Mouse (Mus musculus): ENCODE measurements around the gene Trip12. TPM values are rescaled to one million over a fixed set of nuclear protein-coding genes. Genes with fewer than 3 reads are reported as not detected.

Trip12 gene
- polyA plus RNA-seq, 1 experiment, result 51.3 TPM

DNA sequence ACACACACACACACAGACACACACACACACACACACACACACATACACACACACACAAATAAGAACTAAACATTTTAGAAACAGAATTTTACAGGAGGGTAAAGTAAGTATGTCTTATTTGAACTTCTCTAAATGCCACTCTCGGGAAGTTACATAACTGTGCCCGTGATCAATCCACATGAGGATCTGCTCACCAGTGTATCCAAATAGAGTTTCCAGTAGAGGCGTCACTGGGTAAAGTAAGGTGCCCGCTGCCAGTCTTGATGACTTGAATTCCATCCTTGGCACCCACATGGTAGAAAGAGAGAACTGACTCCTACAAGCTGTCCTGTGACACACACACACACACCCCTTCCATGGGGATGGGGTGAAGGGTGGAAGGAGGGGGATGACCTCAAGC, 42.6 kb upstream of the Trip12 start:
- TF ChIP-seq CTCF (IDR thresholded peaks at IDR 0.05; ENCODE audit: borderline replicate concordance, control insufficient read depth, extremely low read depth, insufficient read depth, low read length, poor library complexity), result no peak
- TF ChIP-seq POLR2A (IDR thresholded peaks at IDR 0.05; ENCODE audit: control insufficient read depth, extremely low read depth, insufficient read depth, low read length, poor library complexity), result no peak
- Histone ChIP-seq H3K4me3 (ENCODE audit: control insufficient read depth, insufficient read depth, low read length) (no peak overlapping the region), H3K27ac (ENCODE audit: control insufficient read depth, insufficient read depth, low read length) (no peak overlapping the region), H3K27me3 (ENCODE audit: control insufficient read depth, insufficient read depth, low read length) (no peaks in the 10 kb centered on the region), H3K4me1 (replicated peaks; ENCODE audit: control insufficient read depth, insufficient read depth, low read length) (no peaks in the 10 kb centered on the region), H3K36me3 (ENCODE audit: control insufficient read depth, insufficient read depth, low read length) (no peaks in the 10 kb centered on the region)
- DNase-seq, result no peak
- WGBS, result 91% methylated on average over 4 of the region's 4 CpGs

GRCm38 (mm10) chr1:84882066-84882532, 41.8 kb upstream of the Trip12 start:
- no peak for DNase-seq

DNA sequence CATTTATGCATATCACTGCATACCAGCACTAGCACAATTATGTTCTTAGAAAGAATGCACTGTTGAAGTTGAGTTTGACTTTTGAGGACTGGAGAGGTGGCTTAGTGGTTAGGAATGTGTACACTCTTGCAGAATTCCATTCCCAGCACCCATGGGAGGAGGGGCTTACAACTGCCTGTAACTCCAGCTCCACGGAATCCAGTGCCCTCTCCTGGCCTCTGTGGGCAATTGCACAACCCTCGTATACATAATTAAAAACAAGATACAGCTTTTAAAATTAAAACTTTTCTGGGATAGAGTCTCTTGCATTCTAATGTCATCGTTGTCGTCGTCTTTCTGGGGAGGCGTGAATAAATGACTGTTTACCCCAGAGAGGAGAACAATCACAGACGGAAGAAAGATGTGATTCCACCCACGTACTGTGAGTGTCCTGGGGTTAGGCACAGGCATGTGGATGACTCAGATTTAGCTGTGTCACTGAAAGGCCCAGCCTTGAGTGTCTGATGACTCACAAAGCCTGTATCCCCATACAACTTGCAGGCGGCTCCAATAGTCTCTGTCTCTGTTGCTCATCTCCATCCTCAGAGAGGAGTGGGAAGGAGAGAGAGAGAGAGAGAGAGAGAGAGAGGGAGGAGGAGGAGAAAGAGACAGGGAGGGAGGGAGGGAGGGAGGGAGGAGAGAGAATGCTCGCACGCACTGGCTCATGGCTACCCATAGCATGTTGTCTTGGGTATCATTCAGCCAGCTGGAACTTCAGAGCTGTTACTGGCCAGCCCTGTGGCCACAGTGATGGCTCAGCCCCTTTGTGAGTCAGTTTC, 41.1 kb upstream of the Trip12 start:
- Histone ChIP-seq H3K4me1 (replicated peaks; ENCODE audit: control insufficient read depth, insufficient read depth, low read length) (no peaks in the 10 kb centered on the region), H3K4me3 (ENCODE audit: control insufficient read depth, insufficient read depth, low read length) (no peak overlapping the region), H3K27me3 (ENCODE audit: control insufficient read depth, insufficient read depth, low read length) (no peaks in the 10 kb centered on the region), H3K27ac (ENCODE audit: control insufficient read depth, insufficient read depth, low read length) (no peak overlapping the region), H3K36me3 (ENCODE audit: control insufficient read depth, insufficient read depth, low read length) (no peaks in the 10 kb centered on the region)
- TF ChIP-seq POLR2A (IDR thresholded peaks at IDR 0.05; ENCODE audit: control insufficient read depth, extremely low read depth, insufficient read depth, low read length, poor library complexity), result no peak
- TF ChIP-seq CTCF (IDR thresholded peaks at IDR 0.05; ENCODE audit: borderline replicate concordance, control insufficient read depth, extremely low read depth, insufficient read depth, low read length, poor library complexity), result no peak
- 86% methylated on average over 11 of the region's 11 CpGs for WGBS
- DNase-seq, result no peak

More at GRCm38 (mm10) chr1:84882066-84882532, 41.8 kb upstream of the Trip12 start:
- no peaks in the 10 kb centered on the region for H3K27me3 ChIP-seq (ENCODE audit: control insufficient read depth, insufficient read depth, low read length)
- no peaks in the 10 kb centered on the region for H3K4me1 ChIP-seq (replicated peaks; ENCODE audit: control insufficient read depth, insufficient read depth, low read length)
- H3K4me3 ChIP-seq (ENCODE audit: control insufficient read depth, insufficient read depth, low read length), result no peak overlapping the region
- H3K27ac ChIP-seq (ENCODE audit: control insufficient read depth, insufficient read depth, low read length), result no peak overlapping the region
- TF ChIP-seq POLR2A (IDR thresholded peaks at IDR 0.05; ENCODE audit: control insufficient read depth, extremely low read depth, insufficient read depth, low read length, poor library complexity), result no peak
- TF ChIP-seq CTCF (IDR thresholded peaks at IDR 0.05; ENCODE audit: borderline replicate concordance, control insufficient read depth, extremely low read depth, insufficient read depth, low read length, poor library complexity), result no peak
- H3K36me3 ChIP-seq (ENCODE audit: control insufficient read depth, insufficient read depth, low read length), result no peaks in the 10 kb centered on the region
- WGBS, result 94% methylated on average over 2 of the region's 2 CpGs

- 97% methylated on average over 8 of the region's 8 CpGs for WGBS
- TF ChIP-seq POLR2A (IDR thresholded peaks at IDR 0.05; ENCODE audit: control insufficient read depth, extremely low read depth, insufficient read depth, low read length, poor library complexity) (no peak), CTCF (IDR thresholded peaks at IDR 0.05; ENCODE audit: borderline replicate concordance, control insufficient read depth, extremely low read depth, insufficient read depth, low read length, poor library complexity) (no peak)
- Histone ChIP-seq H3K4me3 (ENCODE audit: control insufficient read depth, insufficient read depth, low read length) (no peak overlapping the region), H3K27me3 (ENCODE audit: control insufficient read depth, insufficient read depth, low read length) (no peaks in the 10 kb centered on the region), H3K36me3 (ENCODE audit: control insufficient read depth, insufficient read depth, low read length) (no peaks in the 10 kb centered on the region), H3K4me1 (replicated peaks; ENCODE audit: control insufficient read depth, insufficient read depth, low read length) (no peaks in the 10 kb centered on the region), H3K27ac (ENCODE audit: control insufficient read depth, insufficient read depth, low read length) (no peak overlapping the region)
- no peak for DNase-seq
These were observed 39.3 kb upstream of the Trip12 start for GRCm38 (mm10) chr1:84879571-84880120.

DNA sequence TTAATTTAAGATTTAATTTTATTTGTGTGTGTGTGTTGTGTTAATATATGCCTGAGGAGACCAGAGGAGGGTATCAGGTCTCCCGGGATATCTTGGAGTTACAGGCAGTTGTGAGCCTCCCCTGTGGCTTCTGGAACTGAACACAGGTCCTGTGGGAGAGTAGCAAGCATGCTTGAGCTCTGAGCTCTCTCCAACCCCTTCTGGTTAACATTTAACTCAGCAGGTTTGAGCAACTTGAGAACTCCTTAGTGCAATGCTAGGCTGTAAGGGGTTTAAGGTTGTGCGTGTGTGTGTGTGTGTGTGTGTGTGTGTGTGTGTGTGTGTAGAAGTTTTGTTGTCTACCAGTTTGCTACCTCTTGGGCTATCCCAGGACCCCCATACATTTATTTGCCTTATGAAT, 37.3 kb upstream of the Trip12 start:
- Histone ChIP-seq H3K27me3 (ENCODE audit: control insufficient read depth, insufficient read depth, low read length) (no peaks in the 10 kb centered on the region), H3K4me1 (replicated peaks; ENCODE audit: control insufficient read depth, insufficient read depth, low read length) (no peaks in the 10 kb centered on the region), H3K36me3 (ENCODE audit: control insufficient read depth, insufficient read depth, low read length) (no peaks in the 10 kb centered on the region), H3K27ac (ENCODE audit: control insufficient read depth, insufficient read depth, low read length) (no peak overlapping the region), H3K4me3 (ENCODE audit: control insufficient read depth, insufficient read depth, low read length) (no peak overlapping the region)
- no peak for TF ChIP-seq POLR2A (IDR thresholded peaks at IDR 0.05; ENCODE audit: control insufficient read depth, extremely low read depth, insufficient read depth, low read length, poor library complexity)
- TF ChIP-seq CTCF (IDR thresholded peaks at IDR 0.05; ENCODE audit: borderline replicate concordance, control insufficient read depth, extremely low read depth, insufficient read depth, low read length, poor library complexity), result no peak
- WGBS, result 92% methylated on average over 2 of the region's 2 CpGs
- DNase-seq, result no peak

GRCm38 (mm10) chr1:84872939-84873338, 32.6 kb upstream of the Trip12 start:
- no peaks in the 10 kb centered on the region for H3K36me3 ChIP-seq (ENCODE audit: control insufficient read depth, insufficient read depth, low read length)
- no peaks in the 10 kb centered on the region for H3K27me3 ChIP-seq (ENCODE audit: control insufficient read depth, insufficient read depth, low read length)
- no peak overlapping the region for H3K4me3 ChIP-seq (ENCODE audit: control insufficient read depth, insufficient read depth, low read length)
- H3K27ac ChIP-seq (ENCODE audit: control insufficient read depth, insufficient read depth, low read length), result no peak overlapping the region
- WGBS, result 86% methylated on average over 4 of the region's 4 CpGs
- no peak for DNase-seq
- no peaks in the 10 kb centered on the region for H3K4me1 ChIP-seq (replicated peaks; ENCODE audit: control insufficient read depth, insufficient read depth, low read length)
- TF ChIP-seq CTCF (IDR thresholded peaks at IDR 0.05; ENCODE audit: borderline replicate concordance, control insufficient read depth, extremely low read depth, insufficient read depth, low read length, poor library complexity) (no peak), POLR2A (IDR thresholded peaks at IDR 0.05; ENCODE audit: control insufficient read depth, extremely low read depth, insufficient read depth, low read length, poor library complexity) (no peak)
